Mouse (Mus musculus): ENCODE data around the gene Reep3.

Gene Reep3

GRCm38 (mm10) chr10:67053475-67053874 lies 43.3 kb downstream of the Reep3 start:
- no peak for DNase-seq (ENCODE audit: low spot score in 2 of 2)

GRCm38 (mm10) chr10:67052429-67052828 lies 44.3 kb downstream of the Reep3 start:
- no peak for DNase-seq (ENCODE audit: low spot score in 2 of 2)

- DNase-seq (ENCODE audit: low spot score in 2 of 2): no peak
Measured at GRCm38 (mm10) chr10:67051466-67051865, 45.3 kb downstream of the Reep3 start.

- DNase-seq (ENCODE audit: low spot score in 2 of 2): no peak
Measured at GRCm38 (mm10) chr10:67050766-67051165, 46.0 kb downstream of the Reep3 start.

- DNase-seq (ENCODE audit: low spot score in 2 of 2): no peak
Measured at GRCm38 (mm10) chr10:67049621-67050020, 47.1 kb downstream of the Reep3 start.

- no peak for DNase-seq (ENCODE audit: low spot score in 2 of 2)
Measured at GRCm38 (mm10) chr10:67048871-67049615, 47.7 kb downstream of the Reep3 start.

- no peak for DNase-seq (ENCODE audit: low spot score in 2 of 2)
Measured at GRCm38 (mm10) chr10:67047712-67048645, 48.8 kb downstream of the Reep3 start.

- no peak for DNase-seq (ENCODE audit: low spot score in 2 of 2)
Measured at GRCm38 (mm10) chr10:67045192-67045899, 51.4 kb downstream of the Reep3 start.

DNA sequence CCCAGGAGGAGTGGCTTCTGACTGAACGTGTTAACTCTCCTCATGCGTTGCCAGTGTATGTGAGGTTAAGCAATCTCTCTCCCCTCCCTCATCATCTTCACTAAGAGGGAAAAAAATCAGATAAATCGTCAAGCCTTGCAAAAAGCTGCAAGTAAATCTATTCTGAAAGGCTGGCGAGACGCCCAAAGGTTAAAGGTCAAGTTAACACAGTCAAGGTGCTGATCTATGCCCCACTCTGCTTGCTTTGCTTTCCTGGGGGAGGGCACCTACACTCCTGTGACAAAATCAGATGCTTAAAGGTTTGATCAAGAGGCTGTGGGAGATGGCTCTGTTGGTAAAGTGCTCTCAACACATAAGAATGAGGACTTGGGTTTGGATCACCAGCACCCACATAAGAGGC lies 52.4 kb downstream of the Reep3 start:
- DNase-seq (ENCODE audit: low spot score in 2 of 2): no peak

DNA sequence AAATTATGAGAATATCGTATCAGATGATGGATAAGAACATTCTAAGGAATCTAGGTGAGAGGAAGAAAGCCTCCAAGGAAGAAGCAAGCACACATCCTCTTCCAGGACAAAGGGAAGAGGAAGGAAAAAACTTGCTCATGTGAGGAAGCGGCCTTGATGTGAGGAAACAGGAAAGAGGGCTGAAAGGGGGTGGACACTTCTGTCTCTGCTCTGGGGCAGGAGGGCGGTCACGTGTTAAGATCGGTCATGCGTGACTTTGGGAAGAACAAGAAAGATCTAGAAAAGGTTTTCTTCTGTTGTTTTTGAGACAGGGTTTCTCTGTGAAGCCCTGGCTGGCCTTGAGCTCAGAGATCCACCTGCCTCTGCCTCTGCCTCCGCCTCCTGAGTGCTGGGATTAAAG lies 53.5 kb downstream of the Reep3 start:
- DNase-seq (ENCODE audit: low spot score in 2 of 2): no peak

- no peak for DNase-seq (ENCODE audit: low spot score in 2 of 2)
Measured at GRCm38 (mm10) chr10:67040410-67040809, 56.3 kb downstream of the Reep3 start.

DNA sequence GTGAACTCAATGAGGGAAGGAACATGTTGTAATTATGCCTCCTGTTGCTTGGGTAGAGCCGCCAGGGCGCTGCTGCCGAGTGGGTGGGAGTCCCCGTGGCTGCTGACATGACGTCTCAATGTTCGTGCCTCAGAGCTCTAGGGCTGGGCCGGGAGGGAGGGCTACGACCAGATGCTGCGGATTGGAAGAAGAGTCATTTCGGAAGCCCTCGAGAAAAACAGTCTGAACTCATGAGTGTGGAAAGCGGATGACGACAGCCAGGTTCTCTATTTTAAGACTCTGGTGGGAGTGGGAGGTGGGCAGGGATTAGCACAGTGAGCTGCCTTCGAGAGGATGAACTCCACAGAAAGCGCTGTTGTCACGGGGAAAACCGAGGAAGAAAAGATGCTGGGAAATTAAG lies 57.7 kb downstream of the Reep3 start:
- DNase-seq (ENCODE audit: low spot score in 2 of 2): no peak

- DNase-seq (ENCODE audit: low spot score in 2 of 2): no peak
Measured at GRCm38 (mm10) chr10:67036542-67036941, 60.2 kb downstream of the Reep3 start.

DNA sequence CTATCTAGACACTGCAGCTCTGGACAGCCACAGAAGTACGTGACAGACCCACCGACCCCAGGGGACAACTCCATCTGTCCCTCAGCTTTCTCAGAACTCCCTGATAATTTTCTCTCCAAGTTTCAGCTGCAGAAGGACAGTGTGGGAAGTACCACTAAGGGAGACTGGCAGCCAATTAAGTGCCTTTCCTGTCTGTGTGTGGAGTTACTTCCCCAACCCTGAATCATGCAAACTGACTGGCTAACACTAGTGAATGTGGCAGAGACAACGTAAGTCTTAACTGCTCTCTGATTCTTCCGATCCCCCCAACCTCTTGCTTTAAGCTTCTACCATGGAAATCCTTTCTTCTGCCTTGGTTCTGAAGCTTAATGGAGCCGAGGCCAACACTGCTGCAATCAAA lies 60.6 kb downstream of the Reep3 start:
- DNase-seq (ENCODE audit: low spot score in 2 of 2): no peak

DNA sequence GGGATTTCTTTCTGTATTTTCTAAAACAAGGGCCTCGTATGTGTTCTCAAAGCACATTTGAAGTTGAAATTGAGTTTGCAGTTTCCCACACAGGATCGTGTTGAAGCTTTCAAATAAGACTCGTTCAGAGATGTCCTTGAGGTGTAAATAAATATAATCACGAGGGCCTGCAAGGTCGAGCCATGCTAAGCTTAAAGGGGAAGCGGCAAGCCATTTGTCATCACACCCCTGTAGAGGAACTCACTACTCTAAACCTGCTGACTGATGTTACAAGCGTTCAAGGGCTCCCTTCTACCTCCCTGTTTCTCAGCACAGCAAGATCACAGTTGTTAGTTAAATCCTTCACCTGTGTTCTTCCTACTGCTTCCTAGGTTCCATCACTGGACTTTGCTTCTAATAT lies 65.6 kb downstream of the Reep3 start:
- DNase-seq (ENCODE audit: low spot score in 2 of 2): no peak

DNA sequence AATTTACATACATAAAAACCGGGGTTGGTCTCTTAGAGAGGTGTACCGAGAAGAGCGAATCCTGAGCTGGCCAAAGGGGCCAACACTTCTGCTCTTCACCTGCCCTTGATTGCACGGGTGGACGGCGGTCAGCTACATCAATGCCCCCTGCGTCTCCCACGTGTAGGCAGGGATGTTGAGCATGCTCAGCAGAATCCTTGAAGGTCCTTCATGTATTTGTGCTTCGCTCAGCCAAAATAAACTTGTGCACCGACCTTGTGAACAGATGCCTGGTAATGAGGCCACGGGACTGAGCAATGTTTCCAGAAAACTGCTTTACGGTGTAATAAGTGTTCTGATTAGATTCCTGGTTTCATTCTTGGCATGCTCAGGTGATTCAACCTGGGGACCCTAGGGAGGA lies 67.4 kb downstream of the Reep3 start:
- no peak for DNase-seq (ENCODE audit: low spot score in 2 of 2)

GRCm38 (mm10) chr10:67026375-67026774 lies 70.4 kb downstream of the Reep3 start:
- no peak for DNase-seq (ENCODE audit: low spot score in 2 of 2)

DNA sequence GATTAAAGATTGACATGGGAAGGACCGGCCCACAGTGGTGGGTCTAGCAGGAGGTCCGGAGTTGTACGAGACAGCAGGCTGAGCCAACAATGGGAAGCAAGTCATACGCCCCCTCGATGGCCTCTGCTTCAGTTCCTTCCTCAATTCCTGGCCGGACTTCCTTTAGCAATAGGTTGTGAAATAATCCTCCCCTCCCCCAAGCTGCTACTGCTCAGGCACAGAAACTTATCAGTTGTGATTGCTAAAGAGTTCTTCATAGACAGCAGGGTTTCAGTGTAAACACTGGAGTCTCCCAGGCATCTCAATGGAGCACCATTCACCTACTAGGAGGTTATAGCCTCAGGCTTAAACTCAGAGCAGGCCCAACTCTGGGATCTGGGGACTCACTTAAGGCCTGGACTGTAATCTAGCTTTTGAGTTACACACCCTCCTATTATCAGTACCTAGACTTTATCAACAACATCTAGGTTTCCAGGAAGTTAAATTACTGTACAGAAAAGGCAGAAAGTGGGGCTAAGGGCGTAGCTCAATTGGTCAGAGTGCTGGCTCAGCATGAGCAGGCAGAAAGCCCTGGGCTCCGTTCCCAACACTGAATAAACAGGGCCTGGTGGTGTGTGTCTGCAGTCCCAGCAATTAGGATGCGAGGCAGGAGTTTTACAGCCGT lies 71.0 kb downstream of the Reep3 start:
- DNase-seq (ENCODE audit: low spot score in 2 of 2): no peak

DNA sequence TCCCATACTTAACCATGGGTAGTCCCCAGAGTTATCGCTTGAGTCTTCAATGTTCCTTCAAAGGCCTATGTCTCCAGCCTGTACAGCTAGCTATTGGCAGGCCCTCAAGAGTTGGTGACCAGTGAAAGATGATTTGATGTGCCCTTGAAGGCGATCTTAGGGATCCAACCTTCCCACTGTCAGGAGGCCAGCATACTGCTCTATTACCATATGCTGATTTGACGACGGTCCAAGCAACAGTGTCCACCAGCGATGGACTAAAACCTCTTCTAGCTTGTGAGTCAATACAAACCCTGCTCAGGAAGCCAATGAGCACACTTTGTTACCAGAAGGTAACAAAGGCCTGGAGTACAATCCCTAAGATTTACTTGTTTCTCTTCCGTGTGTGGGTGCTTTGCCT lies 72.4 kb downstream of the Reep3 start:
- DNase-seq (ENCODE audit: low spot score in 2 of 2): no peak

DNA sequence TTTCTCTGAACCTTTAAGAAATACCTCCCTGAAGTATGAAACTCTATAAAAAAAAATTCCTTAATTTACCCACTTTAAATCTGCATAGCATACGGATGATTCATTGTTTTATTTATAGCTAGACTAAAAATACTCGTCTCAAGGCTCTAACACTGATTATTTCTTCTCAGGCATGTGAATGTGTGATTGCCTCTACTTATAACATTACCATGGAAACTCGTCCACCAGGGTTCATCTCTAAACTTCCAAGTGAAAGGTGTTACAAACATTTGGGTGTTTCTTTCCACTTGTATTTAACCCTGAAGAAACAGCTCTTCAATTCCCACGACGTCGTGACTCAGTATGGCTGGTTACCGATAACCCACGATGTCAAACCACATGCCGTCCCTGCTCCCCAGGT lies 73.7 kb downstream of the Reep3 start:
- DNase-seq (ENCODE audit: low spot score in 2 of 2): no peak

GRCm38 (mm10) chr10:67021494-67021893 lies 75.3 kb downstream of the Reep3 start:
- DNase-seq (ENCODE audit: low spot score in 2 of 2): no peak

- DNase-seq (ENCODE audit: low spot score in 2 of 2): no peak
Measured at GRCm38 (mm10) chr10:67018875-67019274, 77.9 kb downstream of the Reep3 start.

Measured in spleen, postnatal 14 days (tissue).